Mouse (Mus musculus): ENCODE data around the gene Tmem43. TPM values are rescaled to one million over a fixed set of nuclear protein-coding genes. Genes with fewer than 3 reads are reported as not detected.
A peak's percentile ranks its signal among the peaks of the same experiment; 100 is the strongest.
"Not testable (repeated sequence)": the region's sequence is repeated elsewhere in the genome, so short reads cannot be mapped to it uniquely, and the experiment has no call there.

The Tmem43 gene
- polyA plus RNA-seq, 1 experiment: 33.3 TPM

- Histone ChIP-seq H3K4me1 (ENCODE audit: control insufficient read depth, insufficient read depth, low read length) (no peaks in the 10 kb centered on the region), H3K27ac (ENCODE audit: insufficient read depth, low read length) (no peak overlapping the region), H3K4me3 (ENCODE audit: insufficient read depth, low read length) (no peak overlapping the region)
- TF ChIP-seq CTCF (IDR thresholded peaks at IDR 0.05; ENCODE audit: extremely low read depth, insufficient read depth, low read length) (no peak), POLR2A (IDR thresholded peaks at IDR 0.05; ENCODE audit: extremely low read depth, insufficient read depth, low read length) (no peak)
Observed at GRCm38 (mm10) chr6:91459471-91459870, 14.0 kb upstream of the Tmem43 start.

DNA sequence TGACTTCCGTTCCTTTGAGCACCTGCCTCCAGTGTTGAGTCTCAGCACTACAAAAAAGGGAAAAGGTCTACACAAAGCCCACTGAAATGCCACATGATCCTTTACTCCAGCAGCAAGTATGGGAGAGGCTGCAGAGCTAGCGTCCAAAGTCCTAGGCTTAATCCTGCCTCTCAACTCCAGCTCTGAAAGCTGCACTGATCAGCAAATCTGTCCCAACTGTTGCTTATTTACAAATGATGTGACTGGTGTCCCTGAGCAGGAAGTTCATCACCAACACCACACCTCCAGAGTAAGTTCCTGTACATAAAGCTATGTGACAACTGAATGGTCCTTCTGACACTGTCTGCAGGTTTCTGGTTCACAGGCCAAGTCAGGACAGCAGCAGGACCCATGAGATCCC lies 7.7 kb upstream of the Tmem43 start:
- no peak overlapping the region for H3K27ac ChIP-seq (ENCODE audit: insufficient read depth, low read length)
- peaks cover 2% of the 10 kb centered on the region; the same call in 1 of the 2 replicates for H3K4me1 ChIP-seq (ENCODE audit: control insufficient read depth, insufficient read depth, low read length)
- no peak overlapping the region for H3K4me3 ChIP-seq (ENCODE audit: insufficient read depth, low read length)
- TF ChIP-seq POLR2A (IDR thresholded peaks at IDR 0.05; ENCODE audit: extremely low read depth, insufficient read depth, low read length) (no peak), CTCF (IDR thresholded peaks at IDR 0.05; ENCODE audit: extremely low read depth, insufficient read depth, low read length) (no peak)

DNA sequence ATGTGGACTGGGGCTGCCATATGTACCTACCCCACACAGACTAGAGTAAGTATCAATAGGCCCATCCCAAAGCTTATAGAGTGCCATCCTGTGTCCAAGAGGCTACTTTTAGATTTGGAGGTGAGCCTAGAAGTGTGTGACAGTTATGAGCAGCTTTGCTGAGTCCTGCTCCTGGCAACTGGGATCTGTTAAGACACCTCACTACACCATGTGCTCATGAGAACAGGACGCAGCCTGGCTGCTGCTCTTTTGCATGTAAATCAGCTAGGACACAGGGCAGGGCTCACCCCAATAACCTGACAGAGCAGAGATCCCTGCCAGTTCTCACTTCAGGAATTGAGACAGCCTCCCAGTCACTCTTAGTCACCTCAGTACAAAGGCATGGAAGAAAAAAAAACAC lies 6.4 kb upstream of the Tmem43 start:
- Histone ChIP-seq H3K27ac (ENCODE audit: insufficient read depth, low read length) (no peak overlapping the region), H3K4me1 (ENCODE audit: control insufficient read depth, insufficient read depth, low read length) (peaks cover 3% of the 10 kb centered on the region; the same call in 1 of the 2 replicates), H3K4me3 (ENCODE audit: insufficient read depth, low read length) (no peak overlapping the region)
- TF ChIP-seq CTCF (IDR thresholded peaks at IDR 0.05; ENCODE audit: extremely low read depth, insufficient read depth, low read length) (no peak), POLR2A (IDR thresholded peaks at IDR 0.05; ENCODE audit: extremely low read depth, insufficient read depth, low read length) (no peak)

- no peak overlapping the region for H3K27ac ChIP-seq (ENCODE audit: insufficient read depth, low read length)
- TF ChIP-seq CTCF (IDR thresholded peaks at IDR 0.05; ENCODE audit: extremely low read depth, insufficient read depth, low read length): no peak
- no peak for TF ChIP-seq POLR2A (IDR thresholded peaks at IDR 0.05; ENCODE audit: extremely low read depth, insufficient read depth, low read length)
- H3K4me3 ChIP-seq (ENCODE audit: insufficient read depth, low read length): no peak overlapping the region
- peaks cover 7% of the 10 kb centered on the region for H3K4me1 ChIP-seq (ENCODE audit: control insufficient read depth, insufficient read depth, low read length)
Observed at GRCm38 (mm10) chr6:91470712-91471111, 2.8 kb upstream of the Tmem43 start.

DNA sequence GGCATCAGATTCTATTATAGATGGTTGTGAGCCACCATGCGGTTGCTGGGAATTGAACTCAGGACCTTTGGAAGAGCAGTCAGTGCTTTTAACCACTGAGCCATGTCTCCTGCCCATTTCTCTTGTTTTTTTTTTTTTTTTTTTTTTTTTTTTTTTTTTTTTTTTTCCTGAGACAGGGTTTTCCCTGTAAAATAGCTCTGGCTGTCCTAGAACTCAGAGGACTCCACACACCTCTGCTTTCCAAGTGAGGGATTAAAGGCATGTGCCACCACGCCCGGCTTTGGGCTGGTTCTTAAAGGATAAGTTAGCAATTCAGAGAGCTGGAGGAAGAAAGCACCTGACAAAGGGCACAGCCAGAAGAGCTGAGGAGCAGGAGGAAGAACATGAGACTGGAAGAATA lies 2.1 kb upstream of the Tmem43 start:
- H3K27ac ChIP-seq (ENCODE audit: insufficient read depth, low read length); H3K4me3 ChIP-seq (ENCODE audit: insufficient read depth, low read length); H3K4me1 ChIP-seq (ENCODE audit: control insufficient read depth, insufficient read depth, low read length): not testable (repeated sequence)

GRCm38 (mm10) chr6:91472319-91472718 lies 1.2 kb upstream of the Tmem43 start:
- peaks cover 7% of the 10 kb centered on the region for H3K4me1 ChIP-seq (ENCODE audit: control insufficient read depth, insufficient read depth, low read length)
- no peak overlapping the region for H3K27ac ChIP-seq (ENCODE audit: insufficient read depth, low read length)
- H3K4me3 ChIP-seq (ENCODE audit: insufficient read depth, low read length): peak overlapping the region; percentile 54
- no peak for TF ChIP-seq POLR2A (IDR thresholded peaks at IDR 0.05; ENCODE audit: extremely low read depth, insufficient read depth, low read length)
- TF ChIP-seq CTCF (IDR thresholded peaks at IDR 0.05; ENCODE audit: extremely low read depth, insufficient read depth, low read length): no peak

GRCm38 (mm10) chr6:91473805-91474440 lies 420 bp downstream of the Tmem43 start:
- TF ChIP-seq CTCF (IDR thresholded peaks at IDR 0.05; ENCODE audit: extremely low read depth, insufficient read depth, low read length) (no peak), POLR2A (IDR thresholded peaks at IDR 0.05; ENCODE audit: extremely low read depth, insufficient read depth, low read length) (no peak)
- Histone ChIP-seq H3K27ac (ENCODE audit: insufficient read depth, low read length) (no peak overlapping the region), H3K4me3 (ENCODE audit: insufficient read depth, low read length) (peak overlapping the region; percentile 54), H3K4me1 (ENCODE audit: control insufficient read depth, insufficient read depth, low read length) (peaks cover 4% of the 10 kb centered on the region)

DNA sequence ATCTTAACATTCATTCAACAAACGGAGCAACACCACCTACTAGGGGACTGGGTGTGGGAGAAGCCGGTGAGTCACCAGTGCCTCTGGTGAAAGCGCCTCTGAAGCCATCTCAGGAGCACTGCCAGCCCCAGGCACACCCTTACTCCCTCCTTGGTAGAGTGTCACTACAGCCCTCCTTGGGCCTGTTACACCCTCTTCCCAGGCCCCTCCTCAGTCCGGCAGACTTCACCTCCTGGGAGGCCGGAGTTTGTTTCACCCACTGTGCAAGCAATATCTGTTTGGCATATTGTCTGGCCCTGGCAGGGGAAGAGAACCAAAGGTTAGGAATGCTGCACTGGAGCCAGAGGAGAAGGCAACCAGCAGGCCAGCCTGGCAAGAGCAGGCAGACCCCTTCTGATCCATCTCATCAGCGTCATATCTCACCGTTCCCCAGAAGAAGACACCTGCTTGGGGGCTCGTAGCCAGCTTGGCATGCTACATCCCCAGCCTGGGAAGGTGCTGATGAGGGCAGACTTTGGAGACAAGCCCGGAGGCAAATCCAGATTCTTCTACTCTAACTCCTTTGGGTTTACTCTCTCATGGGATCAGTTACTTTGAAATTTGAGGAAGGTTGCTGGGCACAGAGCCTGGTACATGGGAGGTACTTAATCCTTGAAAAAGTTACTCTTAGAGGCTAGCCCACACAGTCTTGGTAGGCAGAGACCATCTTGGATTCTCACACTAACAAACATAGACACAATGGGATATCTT lies 1.1 kb downstream of the Tmem43 start:
- Histone ChIP-seq H3K27ac (ENCODE audit: insufficient read depth, low read length) (no peak overlapping the region), H3K4me3 (ENCODE audit: insufficient read depth, low read length) (peak overlapping the region; percentile 54), H3K4me1 (ENCODE audit: control insufficient read depth, insufficient read depth, low read length) (peaks cover 4% of the 10 kb centered on the region)
- TF ChIP-seq CTCF (IDR thresholded peaks at IDR 0.05; ENCODE audit: extremely low read depth, insufficient read depth, low read length) (no peak), POLR2A (IDR thresholded peaks at IDR 0.05; ENCODE audit: extremely low read depth, insufficient read depth, low read length) (no peak)

DNA sequence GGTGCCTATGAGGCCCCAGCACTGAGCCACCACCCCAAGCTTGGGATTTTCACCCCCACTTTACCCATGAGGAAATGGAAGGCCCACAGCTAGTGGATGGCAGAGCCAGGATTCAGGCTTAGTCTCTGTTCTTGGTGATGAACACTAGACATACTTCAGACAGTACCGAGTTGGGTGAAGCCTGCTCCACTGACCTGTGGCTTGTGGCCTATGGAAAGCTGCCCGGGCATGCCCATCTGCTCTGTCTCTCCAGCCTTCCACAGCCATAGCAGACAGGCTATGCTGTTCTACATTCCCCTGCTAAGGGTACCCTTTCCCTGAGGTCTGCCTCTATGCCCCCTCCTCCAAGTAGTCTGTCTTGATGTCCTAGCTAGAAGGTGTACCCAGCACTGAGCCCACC lies 3.0 kb downstream of the Tmem43 start:
- Histone ChIP-seq H3K4me3 (ENCODE audit: insufficient read depth, low read length) (no peak overlapping the region), H3K27ac (ENCODE audit: insufficient read depth, low read length) (no peak overlapping the region), H3K4me1 (ENCODE audit: control insufficient read depth, insufficient read depth, low read length) (peaks cover 4% of the 10 kb centered on the region)
- no peak for TF ChIP-seq CTCF (IDR thresholded peaks at IDR 0.05; ENCODE audit: extremely low read depth, insufficient read depth, low read length)
- no peak for TF ChIP-seq POLR2A (IDR thresholded peaks at IDR 0.05; ENCODE audit: extremely low read depth, insufficient read depth, low read length)

GRCm38 (mm10) chr6:91483371-91483770 lies 9.9 kb downstream of the Tmem43 start:
- H3K4me3 ChIP-seq (ENCODE audit: insufficient read depth, low read length): no peak overlapping the region
- no peak overlapping the region for H3K27ac ChIP-seq (ENCODE audit: insufficient read depth, low read length)
- peaks cover 2% of the 10 kb centered on the region; the same call in 1 of the 2 replicates for H3K4me1 ChIP-seq (ENCODE audit: control insufficient read depth, insufficient read depth, low read length)
- TF ChIP-seq CTCF (IDR thresholded peaks at IDR 0.05; ENCODE audit: extremely low read depth, insufficient read depth, low read length) (no peak), POLR2A (IDR thresholded peaks at IDR 0.05; ENCODE audit: extremely low read depth, insufficient read depth, low read length) (no peak)
